Mouse (Mus musculus) ES-E14 (cell line): Measurements from ENCODE around the gene Fubp3.

ENCODE experiments used
- CHD2 ChIP-seq: IDR thresholded peaks from 2 replicates; pipeline ENCODE4 v1.6.1; 2014; ENCODE audit warnings: mild to moderate bottlenecking, low read depth, low read length, inconsistent platforms
- ZC3H11A ChIP-seq: IDR thresholded peaks from 2 replicates; pipeline ENCODE4 v1.6.1; 2012; ENCODE audit warnings: low read depth, mild to moderate bottlenecking, inconsistent platforms, low read length, borderline replicate concordance

DNA sequence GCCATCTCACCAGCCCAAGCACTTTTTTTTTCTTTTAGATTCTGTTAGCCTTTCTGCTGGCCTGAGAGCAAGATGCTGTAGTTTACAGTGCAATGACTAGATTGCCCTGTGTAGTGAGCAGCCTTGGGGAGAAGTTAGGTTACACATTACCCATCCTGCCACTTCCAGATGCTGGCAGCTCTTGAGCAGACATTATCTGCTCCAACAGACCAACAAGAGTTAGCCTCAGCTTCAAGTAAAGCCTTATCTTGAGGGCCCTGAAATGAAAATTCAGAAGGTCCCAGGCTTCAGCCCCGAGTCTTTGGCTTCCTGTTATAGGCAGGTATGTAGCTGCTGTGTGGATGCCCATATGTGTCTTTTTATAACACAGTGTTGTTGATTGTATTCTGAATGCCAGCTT lies 35.1 kb downstream of the Fubp3 start:
- TF ChIP-seq CHD2 (no peak), ZC3H11A (no peak)
